Mouse (Mus musculus) thymus, adult 18-20 months (tissue): ENCODE measurements around the gene Zic1.

ENCODE experiments used
- DNase-seq, 2 experiments: peaks; one replicate each; pipeline ENCODE4 v3.0.0; 2022; ENCODE audit warnings: mixed read lengths in 2 of 2

Gene Zic1

DNA sequence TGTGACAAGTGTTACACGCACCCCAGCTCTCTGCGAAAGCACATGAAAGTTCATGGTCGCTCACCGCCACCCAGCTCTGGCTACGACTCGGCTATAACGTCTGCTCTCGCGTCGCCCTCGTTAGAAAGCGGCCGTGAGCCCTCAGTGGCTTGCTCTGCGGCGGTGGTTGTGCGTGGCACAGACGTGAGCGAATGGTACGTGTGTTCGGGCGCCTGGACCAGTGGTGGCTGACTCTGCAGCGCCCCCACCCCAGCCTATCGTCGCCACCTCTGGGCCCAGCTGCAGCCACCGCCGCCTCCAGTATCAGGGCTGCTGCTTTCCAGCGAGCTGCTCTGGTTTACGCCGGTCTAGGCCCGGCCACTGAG is 18.5 kb upstream of the Zic1 start:
- DNase-seq = no peak

DNA sequence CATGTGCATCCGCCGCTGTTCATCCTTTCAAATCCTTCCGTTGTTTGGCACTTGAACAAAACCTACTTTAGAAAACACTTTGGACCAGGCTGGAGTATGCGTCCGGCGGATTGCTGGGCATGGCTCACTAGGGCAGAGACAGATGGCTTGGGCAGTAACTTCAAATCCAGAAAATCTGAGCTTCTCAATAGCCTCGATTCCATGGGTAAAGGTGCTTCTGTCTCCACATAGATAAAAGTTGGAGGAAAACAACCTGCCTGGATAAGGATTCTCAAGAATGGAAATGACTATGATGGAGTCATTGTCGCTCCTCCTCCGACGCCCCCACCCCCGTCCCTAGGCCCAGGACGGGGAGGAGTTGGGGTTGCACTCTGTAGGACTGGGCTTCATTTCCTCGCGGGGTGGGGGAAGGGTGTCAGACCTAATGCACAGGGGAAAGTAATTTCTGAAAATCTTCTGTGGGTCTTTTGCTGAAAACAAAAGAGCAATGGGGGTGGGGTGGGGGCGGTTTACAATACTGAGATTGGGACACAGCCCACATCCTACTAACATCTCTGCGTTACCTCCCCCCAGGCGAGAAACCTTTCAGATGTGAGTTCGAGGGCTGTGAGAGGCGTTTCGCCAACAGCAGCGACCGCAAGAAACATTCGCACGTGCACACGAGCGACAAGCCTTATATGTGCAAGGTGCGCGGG is 18.0 kb upstream of the Zic1 start:
- no peak for DNase-seq

GRCm38 (mm10) chr9:91382471-91383255 is 17.1 kb upstream of the Zic1 start:
- no peak for DNase-seq

GRCm38 (mm10) chr9:91382111-91382379 is 16.4 kb upstream of the Zic1 start:
- DNase-seq = no peak

DNA sequence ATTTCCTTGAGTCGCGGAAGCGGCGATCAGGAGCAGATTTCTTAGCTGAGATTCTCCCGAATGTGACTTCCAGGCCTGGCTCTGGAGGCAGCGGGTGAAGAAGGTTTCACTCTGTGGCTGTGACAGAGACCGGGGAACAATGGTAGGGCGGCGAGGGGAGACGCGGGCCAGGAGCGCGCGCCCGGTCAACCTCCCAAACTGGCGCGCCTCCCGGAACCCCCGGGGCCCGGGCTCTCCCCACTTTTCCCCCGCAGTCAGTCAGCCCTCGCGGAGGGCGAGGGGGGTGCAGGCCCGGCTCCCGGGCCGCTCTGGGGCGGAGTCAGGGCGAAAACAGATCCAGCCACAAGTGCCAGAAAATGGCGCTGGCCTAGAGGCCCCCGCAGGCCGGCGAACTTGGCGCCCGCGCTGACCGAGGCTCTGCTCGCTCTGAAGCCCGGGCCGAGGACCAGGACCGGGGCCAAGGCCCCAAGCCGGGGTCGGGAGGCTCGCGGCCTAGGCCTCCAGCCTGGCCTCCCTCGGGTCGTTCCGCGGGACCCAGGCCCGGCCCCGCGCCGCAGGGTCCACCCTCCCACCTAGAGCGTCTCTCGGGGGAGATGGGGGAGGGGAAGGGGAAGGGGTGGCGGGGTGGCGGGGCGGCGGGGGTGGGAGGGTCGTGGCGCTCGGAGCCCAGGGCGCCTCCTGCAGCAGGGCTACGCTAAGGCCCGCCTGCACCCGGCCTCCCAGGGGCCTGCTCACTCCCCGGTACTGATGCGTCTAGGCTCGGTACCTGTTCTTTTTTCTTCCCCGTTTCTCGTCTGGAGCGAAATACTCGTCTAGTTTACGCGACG is 15.9 kb upstream of the Zic1 start:
- DNase-seq = no peak

DNA sequence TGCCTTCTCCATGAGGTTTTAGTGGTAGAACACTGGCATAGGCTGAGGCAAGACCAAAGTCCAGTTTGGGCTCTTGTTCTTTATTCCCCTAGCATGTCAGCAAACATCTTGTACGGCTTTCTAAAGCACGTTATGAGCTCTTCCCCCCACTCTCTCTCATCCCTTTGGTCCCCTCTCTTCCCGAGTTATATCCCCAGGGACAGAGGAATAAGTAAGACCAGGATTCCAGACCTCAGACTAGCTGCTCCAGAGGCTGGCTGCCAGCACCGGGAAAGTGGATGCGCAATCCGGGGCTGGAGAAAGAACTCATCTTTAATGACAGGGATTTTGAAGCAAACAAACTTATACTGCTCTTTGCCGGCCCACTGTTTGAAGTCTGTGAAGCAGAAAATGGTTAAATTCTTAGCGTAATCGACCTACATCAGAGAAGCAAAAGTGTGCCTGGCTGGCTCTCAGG is 14.9 kb upstream of the Zic1 start:
- DNase-seq = no peak

DNA sequence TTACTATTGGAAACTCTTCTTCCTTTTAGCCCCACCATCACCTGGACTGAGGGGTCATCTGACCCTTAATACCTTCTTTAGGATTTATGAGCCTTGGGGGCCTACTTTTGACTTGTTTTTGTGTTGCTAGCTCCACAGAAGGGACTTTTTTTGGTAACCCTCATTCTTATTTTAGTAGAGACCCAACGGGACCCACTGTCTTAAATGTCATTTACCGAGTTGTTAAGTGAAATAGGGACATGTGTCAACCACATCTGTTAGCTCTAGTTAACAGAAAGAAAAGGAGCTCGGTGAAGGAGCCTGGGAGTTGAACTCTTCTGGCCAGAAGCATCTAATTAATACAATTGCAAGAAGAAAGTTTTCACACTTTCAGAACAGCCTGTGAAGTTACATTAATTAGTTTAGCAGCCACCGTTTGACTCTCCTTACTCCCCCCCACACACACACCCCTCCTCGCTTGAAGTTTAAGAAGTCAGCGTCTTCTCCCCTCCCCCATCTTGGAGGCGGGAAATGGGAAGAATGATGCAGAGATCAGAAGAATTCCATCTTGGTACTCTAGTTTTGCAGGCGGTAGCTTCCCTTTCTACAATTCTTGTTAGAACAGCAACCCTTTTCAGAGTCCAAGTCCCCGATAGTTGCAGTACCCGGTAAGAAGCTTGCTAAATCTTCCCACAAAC is 14.3 kb upstream of the Zic1 start:
- DNase-seq = no peak

- no peak for DNase-seq
These were observed 13.7 kb upstream of the Zic1 start for GRCm38 (mm10) chr9:91379300-91379635.

DNA sequence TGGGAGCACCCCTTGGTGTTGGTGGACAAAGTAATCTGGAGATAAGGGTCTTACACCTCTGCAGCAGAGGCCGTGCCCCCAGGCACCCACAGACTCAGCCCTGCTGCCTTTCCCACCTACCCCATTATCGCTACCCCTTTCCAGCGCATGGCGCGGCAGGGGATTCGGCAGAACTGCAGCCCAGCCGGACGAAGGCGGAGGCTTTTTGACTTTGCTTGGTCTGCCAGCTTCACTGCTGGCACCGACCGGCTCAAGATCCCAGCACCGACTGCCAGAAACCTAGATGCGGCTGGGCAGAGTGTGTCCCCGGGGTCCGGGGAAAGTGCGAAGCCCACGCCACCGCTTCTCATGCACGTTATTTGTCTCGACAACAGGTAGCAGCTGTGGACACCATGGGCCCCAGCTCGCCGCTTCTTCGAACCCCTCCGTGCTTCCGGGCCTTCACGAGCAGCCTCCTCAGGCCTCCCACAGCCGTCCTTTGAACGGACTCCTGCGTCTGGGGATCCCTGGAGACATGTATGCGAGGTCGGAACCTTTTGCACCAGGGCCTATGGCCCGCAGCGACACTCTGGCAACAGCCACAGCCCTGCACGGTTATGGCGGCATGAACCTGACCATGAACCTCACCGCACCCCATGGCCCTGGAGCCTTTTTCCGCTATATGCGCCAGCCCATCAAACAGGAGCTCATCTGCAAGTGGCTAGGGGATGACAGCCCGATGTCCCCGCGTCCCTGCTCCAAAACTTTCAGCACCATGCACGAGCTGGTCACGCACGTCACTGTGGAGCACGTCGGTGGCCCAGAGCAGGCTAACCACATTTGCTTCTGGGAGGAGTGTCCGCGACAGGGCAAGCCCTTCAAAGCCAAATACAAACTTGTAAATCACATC is 13.0 kb upstream of the Zic1 start:
- DNase-seq = no peak

DNA sequence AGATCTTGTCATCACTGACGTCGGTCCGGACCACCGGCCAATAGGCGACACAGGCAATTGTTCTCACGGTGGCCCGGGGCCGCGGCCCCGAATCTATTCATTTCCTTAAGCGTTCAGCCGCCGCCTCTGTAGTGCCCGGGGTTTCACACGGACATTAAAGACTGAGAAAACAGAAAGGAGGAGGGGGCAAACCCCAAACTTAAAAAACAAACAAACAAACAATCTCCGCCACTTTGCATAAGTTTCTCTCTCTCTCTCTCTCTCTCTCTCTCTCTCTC is 12.2 kb upstream of the Zic1 start:
- DNase-seq = no peak

GRCm38 (mm10) chr9:91377036-91377872 is 11.6 kb upstream of the Zic1 start:
- no peak for DNase-seq

GRCm38 (mm10) chr9:91374665-91375064 is 9.1 kb upstream of the Zic1 start:
- DNase-seq = no peak

- no peak for DNase-seq
These were observed 8.4 kb upstream of the Zic1 start for GRCm38 (mm10) chr9:91373811-91374575.

DNA sequence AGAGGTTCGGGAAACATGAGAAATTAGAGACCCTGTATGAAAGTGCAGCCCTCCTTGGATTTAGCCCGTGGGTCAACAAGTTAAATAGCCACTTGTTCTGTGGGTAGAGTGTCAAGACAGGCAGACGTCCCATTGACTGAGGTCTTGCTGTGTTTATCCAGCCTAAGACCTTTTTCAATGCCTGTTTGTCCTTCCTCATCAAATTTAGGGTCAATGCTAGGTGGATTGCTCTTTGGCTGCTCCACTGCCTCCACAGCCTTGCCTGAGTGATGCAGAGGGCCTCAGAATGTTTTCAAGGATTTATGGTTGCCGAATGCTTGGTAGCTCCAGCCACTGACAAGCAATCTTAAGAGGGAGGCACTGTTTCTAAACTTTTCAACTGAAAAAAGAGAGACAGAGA is 6.0 kb upstream of the Zic1 start:
- no peak for DNase-seq

DNA sequence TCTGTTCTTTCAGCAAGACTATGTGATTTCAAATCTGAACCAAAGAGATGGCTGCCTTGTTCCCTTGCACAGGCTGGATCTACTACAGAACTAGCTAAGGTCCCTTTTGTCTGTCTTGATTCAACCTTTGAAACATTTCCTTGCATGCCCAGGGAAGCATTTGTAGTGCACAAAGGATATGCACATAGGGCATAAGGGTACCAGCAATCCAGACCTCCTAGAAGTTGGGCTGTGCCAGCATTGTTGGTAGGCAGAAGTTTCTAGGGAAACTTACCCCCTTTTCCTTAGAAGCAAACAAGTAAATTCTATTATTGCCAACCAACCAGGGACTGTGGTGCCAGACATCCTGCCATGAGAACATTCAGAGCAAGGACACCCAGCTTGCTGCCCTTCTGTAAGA is 5.4 kb upstream of the Zic1 start:
- DNase-seq = no peak

DNA sequence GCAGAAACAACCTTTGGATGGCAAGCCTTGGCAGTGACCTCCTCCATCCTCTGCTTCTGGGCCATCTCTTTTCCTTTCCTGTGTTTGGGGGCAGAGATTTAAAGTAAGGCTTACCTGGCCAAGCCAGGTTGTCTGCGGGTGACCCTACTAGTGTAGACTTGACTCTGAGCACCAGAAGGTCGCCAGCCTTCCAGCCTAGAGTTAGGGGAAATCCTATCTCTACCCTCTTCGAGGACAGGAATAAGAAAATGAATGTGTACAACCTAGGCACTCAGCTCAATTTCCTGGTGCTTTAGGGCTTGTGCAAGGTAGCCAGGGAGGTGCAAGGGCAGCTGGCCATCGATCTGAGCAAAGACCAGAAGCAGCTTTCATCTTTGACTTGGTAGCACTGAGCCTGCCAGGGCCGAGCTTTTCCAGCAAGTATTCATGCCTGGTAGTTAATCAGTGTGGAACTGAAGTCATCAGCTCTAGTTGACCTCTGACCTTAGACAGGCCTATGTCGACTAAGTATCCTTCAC is 4.6 kb upstream of the Zic1 start:
- no peak for DNase-seq

- DNase-seq = no peak
These were observed 3.8 kb upstream of the Zic1 start for GRCm38 (mm10) chr9:91369293-91369991.

- DNase-seq = no peak
These were observed 3.3 kb upstream of the Zic1 start for GRCm38 (mm10) chr9:91368946-91369292.

DNA sequence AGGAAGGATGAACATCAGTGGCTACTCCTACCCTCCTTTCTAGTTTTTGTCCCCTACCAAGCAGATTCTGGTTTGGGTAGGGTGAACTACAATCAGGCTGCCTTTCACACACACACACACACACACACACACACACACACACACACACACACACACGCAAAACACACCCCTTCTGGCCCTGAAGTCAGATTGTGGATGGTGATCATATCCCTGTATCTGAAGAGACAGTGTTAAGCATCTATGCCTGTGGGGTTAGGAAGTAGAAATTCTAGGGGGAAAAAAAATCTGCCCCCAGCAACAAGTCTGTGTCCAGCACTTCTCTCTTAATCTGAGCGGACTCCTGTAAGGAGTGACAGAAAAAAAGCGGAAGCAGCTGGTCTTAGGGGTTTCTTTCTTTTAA is 2.5 kb upstream of the Zic1 start:
- DNase-seq = no peak
